Mouse (Mus musculus): ENCODE measurements around the gene Slc6a20a.

DNA sequence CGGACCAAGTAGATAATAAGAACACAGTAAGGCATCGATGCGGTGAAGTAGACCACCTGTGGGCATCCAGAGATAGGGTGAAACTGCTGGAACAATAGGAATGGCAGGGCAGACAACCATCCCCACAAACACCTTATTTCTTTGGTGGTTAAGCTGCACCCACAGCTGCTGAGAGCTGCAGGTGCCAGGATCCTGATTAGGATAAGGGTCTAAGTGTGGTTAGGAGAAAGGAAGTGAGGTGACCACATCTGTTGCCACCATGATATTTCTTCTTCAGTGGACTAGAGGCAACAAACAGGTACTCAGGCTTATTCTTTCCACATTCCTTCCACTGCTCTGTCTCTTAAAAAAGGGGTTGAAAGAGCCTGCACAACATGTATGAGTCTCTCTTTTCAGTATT is 21.2 kb downstream of the Slc6a20a start:
- TF ChIP-seq HCFC1 (IDR thresholded peaks at IDR 0.05; ENCODE audit: borderline replicate concordance, insufficient read depth, low read length), result no peak
- no peak for TF ChIP-seq ZNF384 (IDR thresholded peaks at IDR 0.05; ENCODE audit: low read depth, low read length)
- TF ChIP-seq CHD2 (IDR thresholded peaks at IDR 0.05; ENCODE audit: low read depth, low read length), result no peak
- no peak for TF ChIP-seq ZC3H11A (IDR thresholded peaks at IDR 0.05; ENCODE audit: borderline replicate concordance, low read depth, low read length)
- TF ChIP-seq MAFK (IDR thresholded peaks at IDR 0.05; ENCODE audit: insufficient read depth, low read depth, low read length), result no peak

Data from ES-E14 (cell line).